Mouse (Mus musculus) CD4-positive helper T cell, adult 2 months (primary cell): ENCODE data around the gene Scgb2b20.
"Not testable (repeated sequence)": the region's sequence is repeated elsewhere in the genome, so short reads cannot be mapped to it uniquely, and the experiment has no call there.

Experiments
- DNase-seq: peaks from one replicate; pipeline ENCODE4 v3.0.0-alpha.2; 2012; ENCODE audit warnings: low read depth, missing footprints, low spot score

The Scgb2b20 gene

GRCm38 (mm10) chr7:33366222-33366621, at the start of gene Scgb2b20:
Gene Scgb2b20 (minus strand): TSS chr7:33366322.
- not testable (repeated sequence) for DNase-seq

- DNase-seq: not testable (repeated sequence)
Observed at GRCm38 (mm10) chr7:33409681-33410080, 43.6 kb upstream of the Scgb2b20 start.

- no peak for DNase-seq
Observed at GRCm38 (mm10) chr7:33401650-33402049, 35.5 kb upstream of the Scgb2b20 start.

GRCm38 (mm10) chr7:33399749-33400148, 33.6 kb upstream of the Scgb2b20 start:
- not testable (repeated sequence) for DNase-seq

GRCm38 (mm10) chr7:33372934-33373333, 6.8 kb upstream of the Scgb2b20 start, which contains the start of gene Scgb1b20:
Gene Scgb1b20 (plus strand): TSS chr7:33373234.
- DNase-seq: not testable (repeated sequence)
